ENCODE assay signal across 14 mouse cellular contexts in genomic region chr5:38791116-38791515, GRCm38 (mm10).
"Had no signal": no experiment of that assay in that cellular context is flagged by ENCODE, and none has a peak within 500 bp of the region (broad histone marks: within the 10 kb centered on the region; RNA-seq: fewer than 3 reads in every experiment).

No protein-coding gene starts in this region.

- H3K9me3 ChIP-seq: limb, embryonic 12.5 days; liver, embryonic 13.5 days; midbrain, embryonic 13.5 days; neural tube, embryonic 13.5 days had no signal

- ATAC-seq: liver, postnatal 0 days; midbrain, embryonic 13.5 days had no signal

- H3K27ac ChIP-seq: limb, embryonic 12.5 days; liver, embryonic 13.5 days; midbrain, embryonic 13.5 days; neural tube, embryonic 13.5 days had no signal

- H3K9ac ChIP-seq: limb, embryonic 12.5 days; liver, embryonic 13.5 days; liver, postnatal 0 days; midbrain, embryonic 13.5 days; neural tube, embryonic 13.5 days had no signal

- H3K27me3 ChIP-seq: liver, embryonic 13.5 days; midbrain, embryonic 13.5 days; neural tube, embryonic 13.5 days had no signal

- H3K4me1 ChIP-seq: liver, embryonic 13.5 days had no signal

- H3K4me3 ChIP-seq: limb, embryonic 12.5 days; liver, embryonic 13.5 days; midbrain, embryonic 13.5 days; neural tube, embryonic 13.5 days had no signal

- DNase-seq: kidney, postnatal 25 days; layer of hippocampus, adult 9-11 months; liver; liver, embryonic 13.5 days; liver, postnatal 0 days; lung, postnatal 36 days; retina, postnatal 1 day; right cerebral cortex, postnatal 4 days; spleen, adult 18-20 months; thymus, adult 18-20 months; thymus, postnatal 14 days had no signal

- H3K4me2 ChIP-seq: limb, embryonic 12.5 days; liver, embryonic 13.5 days; midbrain, embryonic 13.5 days; neural tube, embryonic 13.5 days had no signal

- H3K36me3 ChIP-seq: limb, embryonic 12.5 days; liver, embryonic 13.5 days; midbrain, embryonic 13.5 days; neural tube, embryonic 13.5 days had no signal
